Mouse (Mus musculus) kidney, embryonic 14.5 days (tissue): ENCODE data around the gene Mip. TPM values are rescaled to one million over a fixed set of nuclear protein-coding genes. Genes with fewer than 3 reads are reported as not detected.
"Not testable (repeated sequence)": the region's sequence is repeated elsewhere in the genome, so short reads cannot be mapped to it uniquely, and the experiment has no call there.

Experiments used
- ATAC-seq: fragments of 200-750 bp; cut with Nextera tagmentation; 2 replicates; pipeline ENCODE4 v1.8.0; 2017; ENCODE audit warnings: moderate number of reproducible peaks, mild to moderate bottlenecking, moderate TSS enrichment, moderate library complexity; ENCODE audit not compliant: low FRiP score, low TSS enrichment
- H3K27ac ChIP-seq: fragments of 300-500 bp; sonication (generic); 2 replicates; pipeline ENCODE4 v1.5.1; 2014; ENCODE audit warnings: low read depth, mild to moderate bottlenecking, low read length, moderate library complexity, mixed read lengths
- H3K27me3 ChIP-seq: fragments of 300-500 bp; sonication (generic); 2 replicates; pipeline ENCODE4 v1.6.1; 2014; ENCODE audit warnings: mild to moderate bottlenecking, low read length; ENCODE audit not compliant: control insufficient read depth, insufficient read depth
- H3K36me3 ChIP-seq: fragments of 300-500 bp; sonication (generic); 2 replicates; pipeline ENCODE4 v1.6.1; 2014; ENCODE audit warnings: low read length, mixed read lengths; ENCODE audit not compliant: control insufficient read depth, insufficient read depth
- H3K4me1 ChIP-seq: fragments of 300-500 bp; sonication (generic); 2 replicates; pipeline ENCODE4 v1.6.1; 2014; ENCODE audit warnings: low read length, mixed read lengths; ENCODE audit not compliant: control insufficient read depth, insufficient read depth
- H3K4me2 ChIP-seq: fragments of 300-500 bp; sonication (generic); replicated peaks from 2 replicates; pipeline ENCODE4 v1.6.1; 2014; ENCODE audit warnings: low read depth, mild to moderate bottlenecking, low read length
- H3K4me3 ChIP-seq: fragments of 300-500 bp; sonication (generic); 2 replicates; pipeline ENCODE4 v1.5.1; 2014; ENCODE audit warnings: mild to moderate bottlenecking, low read length
- H3K9ac ChIP-seq: fragments of 300-500 bp; sonication (generic); 2 replicates; pipeline ENCODE4 v1.6.1; 2014; ENCODE audit warnings: low read depth, mild to moderate bottlenecking, low read length, moderate library complexity
- H3K9me3 ChIP-seq: fragments of 300-500 bp; sonication (generic); 2 replicates; pipeline ENCODE4 v1.6.1; 2016; ENCODE audit warnings: low read length; ENCODE audit not compliant: control insufficient read depth
- WGBS: fragments of 180-500 bp; shearing (Covaris S2); extraction: QIAGEN DNeasy Blood & Tissue Kit; methylation state at CpG from one replicate; pipeline ENCODE4 v1.1.7; 2014; 5-methylcytosine and 5-hydroxymethylcytosine counted together
- polyA plus RNA-seq: library from polyadenylated mRNA; unstranded; fragments of >200 nt; fragmentation: Nextera tagmentation; extraction: Ambion mirVana; gene quantifications from 2 replicates; pipeline ENCODE4 v1.2.1, GENCODE M21; 2014

Gene Mip
- polyA plus RNA-seq, 1 experiment from 2014 or later: not detected

DNA sequence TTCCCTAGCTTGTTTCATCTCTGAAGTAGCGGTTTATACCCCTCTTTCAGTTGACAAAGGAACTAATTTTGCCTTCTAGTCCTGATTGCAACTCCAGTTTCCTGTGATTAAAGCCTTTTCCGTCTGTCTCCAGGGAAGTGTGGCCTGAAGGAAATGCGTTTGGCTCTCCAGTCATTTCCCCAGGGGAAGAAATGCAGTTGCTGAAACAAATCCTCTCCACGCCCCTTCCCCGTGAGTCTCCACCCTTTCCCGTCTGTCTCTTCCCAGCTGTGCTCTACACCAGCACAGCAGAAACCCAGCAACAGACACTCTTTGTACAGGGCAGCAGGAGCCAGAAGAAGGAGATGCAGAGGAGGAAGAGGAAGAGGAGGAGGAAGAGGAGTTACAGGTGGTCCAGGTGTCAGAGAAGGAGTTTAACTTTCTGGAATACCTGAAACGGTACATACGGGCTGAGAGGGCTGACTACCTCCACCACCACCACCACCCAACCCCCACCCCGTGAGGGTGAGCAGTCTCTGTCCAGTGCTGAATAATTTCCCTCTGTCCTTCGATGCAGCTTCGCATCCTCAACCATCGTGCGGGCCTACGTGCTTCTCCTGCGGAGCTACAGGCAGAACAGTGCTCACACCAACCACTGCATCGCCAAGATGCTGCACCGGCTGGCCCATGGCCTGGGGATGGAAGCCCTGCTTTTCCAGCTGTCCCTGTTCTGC lies 21.5 kb downstream of the Mip start:
- Histone ChIP-seq H3K27me3 (no peaks in the 10 kb centered on the region), H3K4me1 (no peaks in the 10 kb centered on the region), H3K4me2 (peak overlapping the region; percentile 15; the same call in 1 of the 2 replicates), H3K27ac (no peak overlapping the region), H3K36me3 (peaks cover 97% of the 10 kb centered on the region), H3K9me3 (no peaks in the 10 kb centered on the region), H3K9ac (no peak overlapping the region), H3K4me3 (0 out of 2 replicates have a peak overlapping the region, but pooled peaks have one; percentile 6)
- 80% methylated on average over 17 of the region's 17 CpGs for WGBS
- ATAC-seq: peak; percentile 44; the same call in 1 of the 2 replicates

DNA sequence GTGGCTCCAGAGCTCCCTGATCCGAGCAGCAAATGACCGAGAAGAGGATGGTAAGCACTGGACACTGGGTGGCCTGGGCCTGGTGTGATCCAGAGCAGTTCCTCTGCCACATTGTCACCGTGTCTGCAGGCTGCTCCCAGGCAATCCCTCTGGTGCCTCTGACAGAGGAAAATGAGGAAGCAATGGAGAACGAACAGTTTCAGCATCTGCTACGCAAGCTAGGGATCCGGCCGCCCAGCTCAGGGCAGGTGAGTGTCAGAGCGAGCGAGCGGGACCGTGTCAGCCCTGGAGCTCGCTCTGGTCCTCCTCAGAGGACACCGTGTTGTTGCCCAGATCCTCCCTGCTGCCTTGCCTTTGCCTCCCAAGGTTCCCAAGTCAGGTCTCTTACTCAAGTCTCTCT lies 24.9 kb downstream of the Mip start:
- Histone ChIP-seq H3K4me2 (no peak overlapping the region), H3K36me3 (peaks cover 76% of the 10 kb centered on the region), H3K4me3 (no peak overlapping the region), H3K9ac (no peak overlapping the region), H3K4me1 (no peaks in the 10 kb centered on the region), H3K27ac (no peak overlapping the region), H3K27me3 (no peaks in the 10 kb centered on the region), H3K9me3 (no peaks in the 10 kb centered on the region)
- no peak for ATAC-seq
- 95% methylated on average over 13 of the region's 13 CpGs for WGBS

DNA sequence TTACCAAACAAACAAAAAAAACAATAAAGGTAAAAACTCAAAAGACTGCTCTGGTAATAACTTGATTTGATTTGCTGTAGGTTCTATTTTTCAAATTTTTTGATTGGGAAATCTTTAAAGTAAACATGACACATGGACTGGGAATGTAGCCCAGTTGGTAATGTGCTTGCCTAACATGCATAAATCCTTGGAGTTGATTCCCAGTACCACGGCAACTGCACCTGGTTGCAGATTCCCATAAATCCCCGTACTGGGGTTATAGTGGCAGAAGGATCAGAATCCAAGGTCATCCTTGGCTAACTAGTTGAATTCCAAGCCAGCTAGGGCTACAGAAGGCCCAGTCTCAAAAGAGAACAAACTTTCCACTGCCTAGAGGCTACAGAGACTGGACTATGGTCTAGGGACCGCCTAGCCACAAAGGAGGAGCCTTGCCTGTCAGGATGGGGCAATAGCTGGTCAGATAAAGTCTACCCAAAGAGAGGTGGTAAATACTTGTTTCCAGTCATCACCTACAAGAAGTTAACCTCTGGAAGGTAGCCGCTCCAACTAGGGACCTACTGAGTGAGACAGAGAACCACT lies 28.1 kb downstream of the Mip start, which contains the start of gene Apon:
TSS of gene Apon (plus strand) at position 420 of the 579 bp plus-strand sequence.
- no peak within 1 kb of the TSS for H3K27ac ChIP-seq
- H3K4me3 ChIP-seq: no peak within 1 kb of the TSS
- no peaks in the 10 kb centered on the region for H3K9me3 ChIP-seq
- no peaks in the 10 kb centered on the region for H3K27me3 ChIP-seq
- H3K9ac ChIP-seq: no peak within 1 kb of the TSS
- no peak for ATAC-seq
- H3K36me3 ChIP-seq: peaks cover 44% of the 10 kb centered on the region
- 88% methylated on average over 4 of the region's 4 CpGs for WGBS
- H3K4me2 ChIP-seq: no peak within 1 kb of the TSS
- H3K4me1 ChIP-seq: no peaks in the 10 kb centered on the region

DNA sequence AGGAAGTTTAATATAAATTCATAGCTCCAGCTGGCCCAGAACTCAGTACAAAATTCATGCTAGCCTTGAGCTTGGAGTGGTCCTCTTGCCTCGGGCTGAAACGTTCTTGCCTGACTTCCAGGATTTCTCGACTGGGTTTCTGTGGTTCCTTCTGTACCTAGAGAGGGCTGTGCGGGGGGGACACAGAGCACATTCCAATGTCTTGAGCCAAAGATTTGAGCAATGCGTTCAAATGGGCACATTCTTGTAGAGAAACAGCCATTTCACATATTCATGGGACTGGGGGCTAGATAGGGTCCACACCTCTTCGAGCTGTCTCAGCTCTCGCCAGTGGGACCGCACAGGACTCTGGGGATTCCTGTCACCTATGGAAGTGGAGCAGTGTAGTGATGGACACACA lies 30.3 kb downstream of the Mip start:
- 84% methylated on average over 8 of the region's 8 CpGs for WGBS
- no peak overlapping the region for H3K27ac ChIP-seq
- no peaks in the 10 kb centered on the region for H3K9me3 ChIP-seq
- H3K27me3 ChIP-seq: no peaks in the 10 kb centered on the region
- no peak overlapping the region for H3K4me2 ChIP-seq
- H3K9ac ChIP-seq: no peak overlapping the region
- peaks cover 24% of the 10 kb centered on the region for H3K36me3 ChIP-seq
- H3K4me3 ChIP-seq: no peak overlapping the region
- H3K4me1 ChIP-seq: no peaks in the 10 kb centered on the region
- no peak for ATAC-seq

DNA sequence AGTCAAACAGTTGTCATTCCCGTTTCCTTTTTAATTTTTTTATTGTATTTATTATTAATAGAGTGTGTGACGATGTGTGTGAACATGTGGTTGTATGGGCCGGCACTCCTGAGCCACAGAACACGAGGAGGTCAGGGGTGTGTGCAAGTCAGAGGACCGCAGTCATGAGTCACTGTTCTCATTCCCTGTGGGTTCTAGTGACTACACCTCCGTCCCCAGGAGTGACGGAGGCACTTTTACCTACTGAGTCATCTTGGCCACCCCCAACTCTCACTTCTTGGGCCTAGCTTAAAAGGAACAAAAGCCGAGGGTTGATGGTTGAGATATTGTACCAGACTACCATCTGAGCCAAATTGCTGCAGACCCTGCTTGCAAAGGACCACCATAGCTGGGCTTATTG lies 30.7 kb downstream of the Mip start:
- no peaks in the 10 kb centered on the region for H3K27me3 ChIP-seq
- H3K4me1 ChIP-seq: no peaks in the 10 kb centered on the region
- H3K27ac ChIP-seq: no peak overlapping the region
- peaks cover 20% of the 10 kb centered on the region for H3K36me3 ChIP-seq
- H3K4me3 ChIP-seq: no peak overlapping the region
- H3K9me3 ChIP-seq: no peaks in the 10 kb centered on the region
- H3K4me2 ChIP-seq: no peak overlapping the region
- ATAC-seq: no peak
- 66% methylated on average over 8 of the region's 8 CpGs for WGBS
- H3K9ac ChIP-seq: no peak overlapping the region

DNA sequence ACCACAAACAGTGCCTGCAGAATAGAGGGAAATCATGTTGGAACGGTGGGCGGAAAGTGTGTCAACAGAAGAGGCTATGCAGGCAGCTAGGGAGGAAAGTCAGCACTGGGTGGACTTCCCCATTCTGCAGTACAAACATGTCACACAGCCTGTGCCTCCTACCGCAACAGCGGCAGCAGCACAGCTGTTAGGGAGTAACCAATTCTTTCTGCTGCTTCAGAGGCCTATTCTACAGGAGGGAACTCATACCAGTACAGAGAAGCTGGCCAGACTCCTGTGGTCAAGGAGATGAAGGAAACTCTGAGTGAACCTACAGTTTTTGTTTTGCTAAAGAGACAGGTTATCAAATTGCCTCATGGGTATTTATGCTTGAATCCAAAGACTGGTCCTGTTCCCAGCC lies 33.3 kb downstream of the Mip start:
- Histone ChIP-seq H3K9me3 (no peaks in the 10 kb centered on the region), H3K4me2 (no peak overlapping the region), H3K27ac (no peak overlapping the region), H3K4me3 (no peak overlapping the region), H3K36me3 (no peaks in the 10 kb centered on the region), H3K9ac (no peak overlapping the region), H3K27me3 (no peaks in the 10 kb centered on the region), H3K4me1 (no peaks in the 10 kb centered on the region)
- WGBS: 66% methylated on average over 4 of the region's 4 CpGs
- no peak for ATAC-seq

DNA sequence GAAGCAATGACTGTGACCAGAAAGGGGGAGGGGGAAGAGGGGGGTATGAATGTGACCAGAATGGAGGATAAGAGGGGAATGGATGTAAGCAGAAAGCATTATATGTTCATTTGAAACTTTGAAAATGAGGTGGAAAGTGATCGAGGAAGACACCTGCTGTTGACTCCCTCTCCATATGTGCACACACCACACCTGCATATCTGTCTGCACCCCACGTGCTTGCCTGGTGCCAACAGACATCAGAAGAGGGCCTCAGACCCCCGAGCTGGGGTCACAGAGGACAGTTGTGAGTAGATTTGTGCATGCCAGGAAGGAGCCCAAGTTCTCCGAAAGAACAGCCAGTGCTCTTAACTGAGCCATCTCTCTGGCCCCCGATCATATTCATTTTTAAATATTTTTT lies 34.3 kb downstream of the Mip start:
- no peak overlapping the region for H3K4me2 ChIP-seq
- no peaks in the 10 kb centered on the region for H3K9me3 ChIP-seq
- H3K27ac ChIP-seq: no peak overlapping the region
- ATAC-seq: no peak
- no peaks in the 10 kb centered on the region for H3K27me3 ChIP-seq
- H3K4me3 ChIP-seq: no peak overlapping the region
- H3K4me1 ChIP-seq: no peaks in the 10 kb centered on the region
- H3K36me3 ChIP-seq: no peaks in the 10 kb centered on the region
- WGBS: 94% methylated on average over 5 of the region's 5 CpGs
- no peak overlapping the region for H3K9ac ChIP-seq

DNA sequence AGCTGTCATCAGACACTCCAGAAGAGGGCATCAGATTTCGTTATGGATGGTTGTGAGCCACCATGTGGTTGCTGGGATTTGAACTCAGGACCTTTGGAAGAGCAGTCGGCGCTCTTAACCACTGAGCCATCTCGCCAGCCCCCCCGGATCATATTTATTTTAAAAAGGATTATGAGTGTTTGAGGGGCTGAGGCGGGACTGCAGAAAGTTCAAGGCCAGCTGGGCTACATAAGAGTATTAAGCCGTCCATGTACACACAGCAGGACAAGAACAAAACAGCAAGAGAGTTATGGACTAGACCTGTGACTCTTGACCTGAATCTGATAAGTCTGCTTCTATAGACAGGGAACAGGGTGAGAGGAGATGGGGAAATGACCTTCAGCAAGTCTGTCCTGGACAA lies 34.7 kb downstream of the Mip start:
- H3K36me3 ChIP-seq, H3K4me1 ChIP-seq, H3K27me3 ChIP-seq, H3K4me3 ChIP-seq, H3K9me3 ChIP-seq, H3K27ac ChIP-seq, H3K9ac ChIP-seq, H3K4me2 ChIP-seq, ATAC-seq: not testable (repeated sequence)
- 77% methylated on average over 7 of the region's 7 CpGs for WGBS

DNA sequence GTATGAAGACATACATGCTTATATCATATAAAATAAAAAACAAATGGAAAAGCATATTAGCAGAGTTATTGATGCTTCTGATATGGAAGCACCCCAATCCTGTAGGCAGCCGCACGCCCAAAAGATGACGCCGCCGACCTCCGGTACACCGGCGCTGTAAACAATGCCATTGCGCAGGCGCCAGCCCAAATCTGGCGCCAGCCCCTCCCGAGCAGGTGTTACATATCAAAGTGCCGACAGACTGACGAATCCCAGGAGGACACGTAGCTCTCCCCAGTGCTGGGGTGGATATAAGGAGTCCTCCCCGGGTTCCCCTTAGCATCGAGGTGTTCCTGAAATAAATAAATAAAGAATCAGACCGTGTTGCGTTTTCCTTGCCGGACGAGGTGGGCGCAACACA lies 36.7 kb downstream of the Mip start:
- Histone ChIP-seq H3K4me1 (no peaks in the 10 kb centered on the region), H3K27ac (no peak overlapping the region), H3K9ac (no peak overlapping the region), H3K36me3 (no peaks in the 10 kb centered on the region), H3K9me3 (no peaks in the 10 kb centered on the region), H3K27me3 (no peaks in the 10 kb centered on the region), H3K4me2 (no peak overlapping the region), H3K4me3 (no peak overlapping the region)
- WGBS: 78% methylated on average over 22 of the region's 22 CpGs
- ATAC-seq: no peak
